In genomic region chr12:44547721-44548369, GRCm38 (mm10) we compare ENCODE assay signal across 8 mouse cellular contexts.
DNase-seq lines count a peak whose midpoint lies in the region; ATAC-seq and TF ChIP-seq lines count a peak whose summit lies in the region.

No protein-coding gene starts in this region.

- H3K4me3 ChIP-seq in heart, embryonic 12.5 days = no peak overlapping the region
- H3K4me3 ChIP-seq in forebrain, embryonic 14.5 days (ENCODE audit: low read depth, low read length) = no peak overlapping the region
- no peak overlapping the region for H3K4me3 ChIP-seq in hindbrain, postnatal 0 days (ENCODE audit: low read length)
- no peak overlapping the region for H3K4me3 ChIP-seq in left cerebral cortex, adult 2 months
- H3K4me3 ChIP-seq in midbrain, embryonic 12.5 days = no peak overlapping the region

- intact Hi-C loops in left cerebral cortex, adult 2 months (cut with DNase I) = loop anchor here (2.0 to 10.0 kb wide), 3 partner anchors 219 to 333 kb away; partner anchors contain the start of genes Dnajb9 and Nrcam

- no peaks in the 10 kb centered on the region for H3K4me1 ChIP-seq in heart, embryonic 12.5 days (replicated peaks)
- no peaks in the 10 kb centered on the region for H3K4me1 ChIP-seq in forebrain, embryonic 14.5 days (ENCODE audit: control insufficient read depth, insufficient read depth, low read length)
- H3K4me1 ChIP-seq in hindbrain, postnatal 0 days (ENCODE audit: insufficient read depth, low read length) = no peaks in the 10 kb centered on the region
- H3K4me1 ChIP-seq in midbrain, embryonic 12.5 days = peaks cover 7% of the 10 kb centered on the region; the same call in 1 of the 2 replicates

- 49% methylated on average over 8 of the region's 8 CpGs for WGBS in heart, embryonic 12.5 days
- 47% methylated on average over 8 of the region's 8 CpGs for WGBS in forebrain, embryonic 14.5 days
- WGBS in hindbrain, postnatal 0 days = 44% methylated on average over 8 of the region's 8 CpGs
- 60% methylated on average over 8 of the region's 8 CpGs for WGBS in midbrain, embryonic 12.5 days

- no peaks in the 10 kb centered on the region for H3K36me3 ChIP-seq in heart, embryonic 12.5 days
- H3K36me3 ChIP-seq in forebrain, embryonic 14.5 days (ENCODE audit: control insufficient read depth, insufficient read depth, low read length) = peaks cover 20% of the 10 kb centered on the region
- peaks cover 12% of the 10 kb centered on the region; the same call in 1 of the 2 replicates for H3K36me3 ChIP-seq in hindbrain, postnatal 0 days (ENCODE audit: insufficient read depth, low read length)
- H3K36me3 ChIP-seq in midbrain, embryonic 12.5 days = peaks cover 24% of the 10 kb centered on the region

- peak; percentile 83 for TF ChIP-seq CTCF in hindbrain, postnatal 0 days (IDR thresholded peaks at IDR 0.05; ENCODE audit: low read depth)
- TF ChIP-seq CTCF in left cerebral cortex, adult 2 months (IDR thresholded peaks at IDR 0.05) = peak; percentile 83

- no peak overlapping the region for H3K9ac ChIP-seq in heart, embryonic 12.5 days
- no peak overlapping the region for H3K9ac ChIP-seq in forebrain, embryonic 14.5 days (ENCODE audit: low read length)
- H3K9ac ChIP-seq in hindbrain, postnatal 0 days (replicated peaks; ENCODE audit: low read length) = no peak overlapping the region
- H3K9ac ChIP-seq in midbrain, embryonic 12.5 days (replicated peaks) = no peak overlapping the region

- H3K4me2 ChIP-seq in heart, embryonic 12.5 days = no peak overlapping the region
- H3K4me2 ChIP-seq in forebrain, embryonic 14.5 days (ENCODE audit: low read length) = no peak overlapping the region
- H3K4me2 ChIP-seq in hindbrain, postnatal 0 days (ENCODE audit: low read depth, low read length) = no peak overlapping the region
- H3K4me2 ChIP-seq in midbrain, embryonic 12.5 days (replicated peaks) = no peak overlapping the region

- H3K27ac ChIP-seq in heart, embryonic 12.5 days (ENCODE audit: poor library complexity, severe bottlenecking) = no peak overlapping the region
- no peak overlapping the region for H3K27ac ChIP-seq in forebrain, embryonic 14.5 days (ENCODE audit: low read depth, low read length)
- no peak overlapping the region for H3K27ac ChIP-seq in hindbrain, postnatal 0 days
- H3K27ac ChIP-seq in left cerebral cortex, adult 2 months = no peak overlapping the region
- no peak overlapping the region for H3K27ac ChIP-seq in midbrain, embryonic 12.5 days (replicated peaks)

- no peak for ATAC-seq in heart, embryonic 12.5 days (ENCODE audit: insufficient number of reproducible peaks, low FRiP score)
- ATAC-seq in cerebellum, adult (ENCODE audit: insufficient number of reproducible peaks, low FRiP score, low TSS enrichment) = peak; percentile 89
- peak; percentile 59 for ATAC-seq in forebrain, embryonic 14.5 days
- ATAC-seq in hindbrain, postnatal 0 days = peak; percentile 63; the same call in 1 of the 2 replicates
- ATAC-seq in midbrain, embryonic 12.5 days (ENCODE audit: low FRiP score, low read depth) = peak; percentile 59; the same call in 1 of the 2 replicates

- no peaks in the 10 kb centered on the region for H3K27me3 ChIP-seq in heart, embryonic 12.5 days (replicated peaks)
- H3K27me3 ChIP-seq in forebrain, embryonic 14.5 days (replicated peaks; ENCODE audit: control insufficient read depth, insufficient read depth, low read length) = no peaks in the 10 kb centered on the region
- H3K27me3 ChIP-seq in hindbrain, postnatal 0 days (ENCODE audit: insufficient read depth, low read length) = no peaks in the 10 kb centered on the region
- 0 out of 2 replicates have a peak, but pooled peaks cover 4% of the 10 kb centered on the region for H3K27me3 ChIP-seq in midbrain, embryonic 12.5 days

- H3K9me3 ChIP-seq in heart, embryonic 12.5 days (replicated peaks) = no peaks in the 10 kb centered on the region
- H3K9me3 ChIP-seq in forebrain, embryonic 14.5 days (replicated peaks; ENCODE audit: control insufficient read depth, low read length) = no peaks in the 10 kb centered on the region
- H3K9me3 ChIP-seq in hindbrain, postnatal 0 days (ENCODE audit: low read length) = no peaks in the 10 kb centered on the region
- no peaks in the 10 kb centered on the region for H3K9me3 ChIP-seq in midbrain, embryonic 12.5 days

- DNase-seq in heart, adult 18-20 months = peak; percentile 37 to 85
- peak; percentile 85 for DNase-seq in forebrain, embryonic 14.5 days (ENCODE audit: low spot score)
- peak; percentile 93 for DNase-seq in hindbrain, postnatal 0 days (ENCODE audit: low spot score)
- peak; percentile 71 to 77 for DNase-seq in left cerebral cortex, adult 2 months (ENCODE audit: extremely low spot score in 1 of 2, low spot score in 2 of 2)
- DNase-seq in right cerebral cortex, postnatal 4 days = peak; percentile 85
